Mouse (Mus musculus) liver, adult 2 months (tissue): ENCODE data around the gene Smoc2. TPM values are rescaled to one million over a fixed set of nuclear protein-coding genes. Genes with fewer than 3 reads are reported as not detected.

Source experiments
- DNase-seq: peaks from one replicate; pipeline ENCODE4 v3.0.0-alpha.2; 2011; ENCODE audit warnings: low read depth, low spot score; ENCODE audit errors: extremely low read depth
- H3K27ac ChIP-seq: fragments of 200-500 bp; replicated peaks from 2 replicates; pipeline ENCODE4 v1.5.1; 2012; ENCODE audit warnings: low read depth, mild to moderate bottlenecking, control low read depth, inconsistent platforms, low read length; ENCODE audit not compliant: insufficient read depth
- H3K27me3 ChIP-seq: fragments of 200-500 bp; 2 replicates; pipeline ENCODE4 v1.6.1; 2012; ENCODE audit warnings: mild to moderate bottlenecking, moderate library complexity, low read length, inconsistent platforms; ENCODE audit not compliant: control insufficient read depth, insufficient read depth
- H3K36me3 ChIP-seq: fragments of 200-500 bp; 2 replicates; pipeline ENCODE4 v1.6.1; 2012; ENCODE audit warnings: low read length, inconsistent platforms; ENCODE audit not compliant: control insufficient read depth, insufficient read depth
- H3K4me1 ChIP-seq: fragments of 200-500 bp; 2 replicates; pipeline ENCODE4 v1.6.1; 2011; ENCODE audit warnings: low read length; ENCODE audit not compliant: control insufficient read depth, insufficient read depth
- H3K4me3 ChIP-seq: fragments of 200-500 bp; 2 replicates; pipeline ENCODE4 v1.5.1; 2011; ENCODE audit warnings: low read depth, mild to moderate bottlenecking, control low read depth, low read length, moderate library complexity; ENCODE audit not compliant: insufficient read depth
- H3K79me2 ChIP-seq: fragments of 200-500 bp; 2 replicates; pipeline ENCODE4 v1.6.1; 2012; ENCODE audit warnings: inconsistent platforms, mild to moderate bottlenecking, low read length, moderate library complexity; ENCODE audit not compliant: control insufficient read depth, insufficient read depth
- H3K9ac ChIP-seq: fragments of 200-500 bp; 2 replicates; pipeline ENCODE4 v1.6.1; 2012; ENCODE audit warnings: low read depth, mild to moderate bottlenecking, control low read depth, inconsistent platforms, low read length
- CTCF ChIP-seq: fragments of 200-500 bp; IDR thresholded peaks from 2 replicates; pipeline ENCODE4 v1.5.1; 2011; ENCODE audit warnings: low read depth, low read length, control low read depth
- POLR2A ChIP-seq: fragments of 200-500 bp; IDR thresholded peaks from 2 replicates; pipeline ENCODE4 v1.6.1; 2011; ENCODE audit warnings: low read length, control low read depth; ENCODE audit not compliant: insufficient read depth; ENCODE audit errors: extremely low read depth
- WGBS: fragments of 180-500 bp; shearing (Covaris S2); methylation state at CpG from one replicate; pipeline ENCODE4 v1.1.7; 2018; 5-methylcytosine and 5-hydroxymethylcytosine counted together
- polyA plus RNA-seq: library from polyadenylated mRNA; depleted of rRNA; stranded (reverse); fragments of >200 nt; gene quantifications from 2 replicates; pipeline ENCODE4 v1.2.3, GENCODE M21; 2012
- total RNA-seq: library from RNA; depleted of rRNA; stranded (reverse); fragments of >200 nt; gene quantifications from 2 replicates; pipeline ENCODE4 v1.2.3, GENCODE M21; 2014

Gene Smoc2
- total and polyA plus RNA-seq, 2 experiments: 3.6 to 3.9 TPM

GRCm38 (mm10) chr17:14353219-14354079 lies 74.1 kb downstream of the Smoc2 start:
- 83% methylated on average over 10 of the region's 10 CpGs for WGBS
- no peak overlapping the region for H3K4me3 ChIP-seq
- no peaks in the 10 kb centered on the region for H3K27me3 ChIP-seq
- no peak overlapping the region for H3K27ac ChIP-seq
- no peak overlapping the region for H3K9ac ChIP-seq
- no peak for TF ChIP-seq CTCF
- no peak for TF ChIP-seq POLR2A
- H3K36me3 ChIP-seq: no peaks in the 10 kb centered on the region
- DNase-seq: no peak
- no peaks in the 10 kb centered on the region for H3K4me1 ChIP-seq
- H3K79me2 ChIP-seq: no peaks in the 10 kb centered on the region

- Histone ChIP-seq H3K9ac (no peak overlapping the region), H3K36me3 (no peaks in the 10 kb centered on the region), H3K27ac (no peak overlapping the region), H3K4me1 (no peaks in the 10 kb centered on the region), H3K79me2 (no peaks in the 10 kb centered on the region), H3K27me3 (no peaks in the 10 kb centered on the region), H3K4me3 (no peak overlapping the region)
- TF ChIP-seq CTCF: no peak
- 88% methylated on average over 1 of the region's 1 CpGs for WGBS
- no peak for DNase-seq
Observed at GRCm38 (mm10) chr17:14361511-14361910, 82.2 kb downstream of the Smoc2 start.

- 92% methylated on average over 5 of the region's 5 CpGs for WGBS
- no peaks in the 10 kb centered on the region for H3K36me3 ChIP-seq
- H3K4me1 ChIP-seq: peaks cover 2% of the 10 kb centered on the region; the same call in 1 of the 2 replicates
- no peak overlapping the region for H3K27ac ChIP-seq
- H3K27me3 ChIP-seq: no peaks in the 10 kb centered on the region
- DNase-seq: no peak
- no peak overlapping the region for H3K4me3 ChIP-seq
- H3K9ac ChIP-seq: no peak overlapping the region
- no peak for TF ChIP-seq POLR2A
- TF ChIP-seq CTCF: no peak
- H3K79me2 ChIP-seq: no peaks in the 10 kb centered on the region
Observed at GRCm38 (mm10) chr17:14370476-14370875, 91.2 kb downstream of the Smoc2 start.

GRCm38 (mm10) chr17:14371606-14372005 lies 92.3 kb downstream of the Smoc2 start:
- 31% methylated on average over 6 of the region's 6 CpGs for WGBS
- H3K27ac ChIP-seq: no peak overlapping the region
- peaks cover 2% of the 10 kb centered on the region; the same call in 1 of the 2 replicates for H3K4me1 ChIP-seq
- H3K27me3 ChIP-seq: no peaks in the 10 kb centered on the region
- DNase-seq: peak; percentile 57
- TF ChIP-seq POLR2A (no peak), CTCF (no peak)
- H3K9ac ChIP-seq: no peak overlapping the region
- H3K79me2 ChIP-seq: no peaks in the 10 kb centered on the region
- no peak overlapping the region for H3K4me3 ChIP-seq
- no peaks in the 10 kb centered on the region for H3K36me3 ChIP-seq

GRCm38 (mm10) chr17:14372324-14373145 lies 93.2 kb downstream of the Smoc2 start:
- Histone ChIP-seq H3K4me3 (no peak overlapping the region), H3K4me1 (peaks cover 2% of the 10 kb centered on the region; the same call in 1 of the 2 replicates), H3K79me2 (no peaks in the 10 kb centered on the region), H3K36me3 (no peaks in the 10 kb centered on the region), H3K27me3 (no peaks in the 10 kb centered on the region), H3K9ac (no peak overlapping the region), H3K27ac (no peak overlapping the region)
- TF ChIP-seq POLR2A (no peak), CTCF (no peak)
- WGBS: 79% methylated on average over 25 of the region's 25 CpGs
- no peak for DNase-seq
